Mouse (Mus musculus) cerebellum, postnatal 10 days (tissue): ENCODE results near the gene Lipc.

Experiments used
- DNase-seq, 2 experiments: peaks; one replicate each; pipeline ENCODE4 v3.0.0; 2021; ENCODE audit warnings: mixed read lengths in 2 of 2

Gene Lipc

GRCm38 (mm10) chr9:70952126-70952525 lies at the start of gene Lipc:
Gene Lipc (minus strand): TSS chr9:70952226.
- no peak for DNase-seq

- no peak for DNase-seq
These were observed 47.1 kb upstream of the Lipc start for GRCm38 (mm10) chr9:70999161-70999560.

GRCm38 (mm10) chr9:70998719-70999118 lies 46.7 kb upstream of the Lipc start:
- DNase-seq = peak; percentile 34 to 42

GRCm38 (mm10) chr9:70993326-70993725 lies 41.3 kb upstream of the Lipc start:
- no peak for DNase-seq

- no peak for DNase-seq
These were observed 39.4 kb upstream of the Lipc start for GRCm38 (mm10) chr9:70991401-70991800.

GRCm38 (mm10) chr9:70987210-70987609 lies 35.2 kb upstream of the Lipc start:
- no peak for DNase-seq

- DNase-seq = no peak
These were observed 31.0 kb upstream of the Lipc start for GRCm38 (mm10) chr9:70982991-70983480.

GRCm38 (mm10) chr9:70981721-70982120 lies 29.7 kb upstream of the Lipc start:
- DNase-seq = no peak

GRCm38 (mm10) chr9:70979641-70980040 lies 27.6 kb upstream of the Lipc start:
- no peak for DNase-seq

- DNase-seq = no peak
These were observed 27.1 kb upstream of the Lipc start for GRCm38 (mm10) chr9:70979171-70979570.

- DNase-seq = no peak
These were observed 25.4 kb upstream of the Lipc start for GRCm38 (mm10) chr9:70977392-70977791.

GRCm38 (mm10) chr9:70975921-70976320 lies 23.9 kb upstream of the Lipc start:
- no peak for DNase-seq

GRCm38 (mm10) chr9:70973286-70973685 lies 21.3 kb upstream of the Lipc start:
- no peak for DNase-seq

GRCm38 (mm10) chr9:70969244-70969643 lies 17.2 kb upstream of the Lipc start:
- no peak for DNase-seq

GRCm38 (mm10) chr9:70965999-70966994 lies 14.3 kb upstream of the Lipc start:
- no peak for DNase-seq

- DNase-seq = no peak
These were observed 13.4 kb upstream of the Lipc start for GRCm38 (mm10) chr9:70965422-70965821.

GRCm38 (mm10) chr9:70965011-70965410 lies 13.0 kb upstream of the Lipc start:
- DNase-seq = no peak

GRCm38 (mm10) chr9:70963461-70963891 lies 11.4 kb upstream of the Lipc start:
- peak; percentile 79 to 81 for DNase-seq

GRCm38 (mm10) chr9:70962781-70963455 lies 10.9 kb upstream of the Lipc start:
- DNase-seq = peak; percentile 51 to 62

GRCm38 (mm10) chr9:70960301-70960700 lies 8.3 kb upstream of the Lipc start:
- DNase-seq = peak in 1 of 2 experiments; percentile 60

GRCm38 (mm10) chr9:70959866-70960265 lies 7.8 kb upstream of the Lipc start:
- DNase-seq = peak; percentile 89 to 93

GRCm38 (mm10) chr9:70959447-70959846 lies 7.4 kb upstream of the Lipc start:
- peak; percentile 46 to 56 for DNase-seq

- DNase-seq = peak; percentile 91 to 92
These were observed 6.4 kb upstream of the Lipc start for GRCm38 (mm10) chr9:70958381-70958780.
